Mouse (Mus musculus): ENCODE measurements around the gene Anks1b. TPM values are rescaled to one million over a fixed set of nuclear protein-coding genes. Genes with fewer than 3 reads are reported as not detected.

Anks1b gene
- polyA plus RNA-seq, 1 experiment from 2014 or later: 96.8 TPM

- H3K4me2 ChIP-seq: no peak overlapping the region
- 69% methylated on average over 2 of the region's 2 CpGs for WGBS
- H3K27me3 ChIP-seq (replicated peaks): no peaks in the 10 kb centered on the region
- no peak overlapping the region for H3K27ac ChIP-seq
- no peaks in the 10 kb centered on the region for H3K36me3 ChIP-seq (replicated peaks)
- no peak overlapping the region for H3K9ac ChIP-seq
- no peaks in the 10 kb centered on the region for H3K4me1 ChIP-seq
- H3K4me3 ChIP-seq: no peak overlapping the region
- H3K9me3 ChIP-seq: no peaks in the 10 kb centered on the region
- ATAC-seq (replicated peaks): no peak
Measured at GRCm38 (mm10) chr10:90842398-90842797, 969.1 kb downstream of the Anks1b start.

GRCm38 (mm10) chr10:90851077-90851476 is 977.8 kb downstream of the Anks1b start:
- H3K36me3 ChIP-seq (replicated peaks): no peaks in the 10 kb centered on the region
- 91% methylated on average over 6 of the region's 6 CpGs for WGBS
- no peak overlapping the region for H3K4me3 ChIP-seq
- no peak overlapping the region for H3K9ac ChIP-seq
- no peak overlapping the region for H3K4me2 ChIP-seq
- no peaks in the 10 kb centered on the region for H3K4me1 ChIP-seq
- no peak overlapping the region for H3K27ac ChIP-seq
- H3K27me3 ChIP-seq (replicated peaks): no peaks in the 10 kb centered on the region
- H3K9me3 ChIP-seq: no peaks in the 10 kb centered on the region
- ATAC-seq (replicated peaks): no peak

GRCm38 (mm10) chr10:90851999-90852398 is 978.7 kb downstream of the Anks1b start:
- no peak overlapping the region for H3K27ac ChIP-seq

DNA sequence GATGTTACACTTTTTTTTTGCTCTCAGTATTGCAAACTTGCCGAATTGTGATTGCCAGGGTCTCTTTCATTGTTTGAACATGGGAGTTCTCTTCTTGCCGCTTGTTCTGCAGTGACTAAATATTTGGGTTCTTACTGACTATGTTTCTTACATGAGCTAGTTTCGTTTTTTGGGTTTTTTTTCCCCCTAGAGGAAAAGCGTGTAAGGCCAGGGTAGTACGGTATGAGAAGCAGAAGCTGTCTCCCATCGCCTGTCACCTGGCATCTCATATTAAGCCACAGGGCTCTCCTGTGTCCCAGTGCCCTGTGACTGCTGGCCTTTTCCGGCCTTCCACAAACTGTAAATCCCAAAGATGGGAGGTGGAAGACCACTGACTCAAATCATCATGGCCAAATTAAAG is 979.1 kb downstream of the Anks1b start:
- no peak for ATAC-seq (replicated peaks)
- 83% methylated on average over 7 of the region's 7 CpGs for WGBS
- Histone ChIP-seq H3K9ac (no peak overlapping the region), H3K4me1 (no peaks in the 10 kb centered on the region), H3K27me3 (replicated peaks) (no peaks in the 10 kb centered on the region), H3K4me2 (no peak overlapping the region), H3K4me3 (no peak overlapping the region), H3K9me3 (no peaks in the 10 kb centered on the region), H3K27ac (no peak overlapping the region), H3K36me3 (replicated peaks) (no peaks in the 10 kb centered on the region)

More at GRCm38 (mm10) chr10:90851999-90852398, 978.7 kb downstream of the Anks1b start:
- Histone ChIP-seq H3K4me2 (no peak overlapping the region), H3K27me3 (replicated peaks) (no peaks in the 10 kb centered on the region), H3K9ac (no peak overlapping the region), H3K4me1 (no peaks in the 10 kb centered on the region), H3K9me3 (no peaks in the 10 kb centered on the region), H3K4me3 (no peak overlapping the region), H3K36me3 (replicated peaks) (no peaks in the 10 kb centered on the region)
- no peak for ATAC-seq (replicated peaks)
- WGBS: 82% methylated on average over 11 of the region's 11 CpGs

GRCm38 (mm10) chr10:90856668-90857067 is 983.4 kb downstream of the Anks1b start:
- Histone ChIP-seq H3K4me1 (no peaks in the 10 kb centered on the region), H3K9me3 (no peaks in the 10 kb centered on the region), H3K36me3 (replicated peaks) (no peaks in the 10 kb centered on the region), H3K27ac (no peak overlapping the region), H3K27me3 (replicated peaks) (no peaks in the 10 kb centered on the region), H3K9ac (no peak overlapping the region), H3K4me2 (no peak overlapping the region), H3K4me3 (no peak overlapping the region)
- WGBS: 41% methylated on average over 4 of the region's 4 CpGs
- ATAC-seq (replicated peaks): no peak

DNA sequence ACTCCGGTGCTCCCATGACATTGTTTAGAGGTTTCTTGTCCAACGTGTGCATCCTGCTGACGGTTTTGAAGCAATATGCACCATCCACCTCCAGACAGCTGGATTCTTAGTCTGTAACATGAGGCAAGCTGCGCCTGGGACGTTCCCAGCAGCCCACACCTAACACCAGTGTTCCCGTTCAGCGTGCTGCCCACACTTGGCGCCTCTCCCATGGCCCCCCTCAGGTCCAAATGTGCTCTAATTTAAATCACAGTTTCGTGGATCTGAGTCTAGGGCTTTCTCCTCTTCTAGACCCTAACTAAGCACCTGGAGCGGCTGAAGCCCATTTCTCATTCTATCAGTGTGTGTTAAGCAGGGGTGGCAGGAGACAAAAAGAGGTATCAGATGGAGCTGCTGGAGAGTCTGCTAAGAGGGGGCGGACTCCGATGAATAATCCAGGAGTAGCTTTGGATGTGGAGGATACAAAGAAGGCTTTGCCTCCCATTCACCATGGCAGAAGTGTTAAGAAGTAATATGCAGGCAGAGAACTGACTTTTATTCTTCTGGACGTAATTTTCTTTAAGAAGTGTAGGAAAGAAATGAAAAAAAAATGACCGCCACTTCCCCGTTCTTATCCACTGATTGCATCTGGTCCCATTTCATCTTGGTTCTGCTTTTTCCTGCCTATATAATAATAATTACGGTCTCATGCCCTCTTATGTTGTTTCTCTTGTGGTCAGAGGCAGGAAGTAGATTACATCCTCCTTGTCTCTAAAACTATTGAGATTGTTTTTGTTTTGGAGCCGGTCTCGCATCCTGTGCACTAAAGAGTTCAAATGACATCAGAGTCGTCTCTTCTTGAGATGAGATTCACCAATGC is 986.6 kb downstream of the Anks1b start:
- Histone ChIP-seq H3K9me3 (no peaks in the 10 kb centered on the region), H3K9ac (no peak overlapping the region), H3K4me1 (peaks cover 7% of the 10 kb centered on the region), H3K27me3 (replicated peaks) (no peaks in the 10 kb centered on the region), H3K4me3 (no peak overlapping the region), H3K36me3 (replicated peaks) (no peaks in the 10 kb centered on the region), H3K27ac (no peak overlapping the region), H3K4me2 (no peak overlapping the region)
- 83% methylated on average over 19 of the region's 19 CpGs for WGBS
- ATAC-seq (replicated peaks): no peak

- 0 out of 2 replicates have a peak, but pooled peaks have one; percentile 38 for ATAC-seq (replicated peaks)
- H3K27me3 ChIP-seq (replicated peaks): no peaks in the 10 kb centered on the region
- H3K27ac ChIP-seq: no peak overlapping the region
- H3K36me3 ChIP-seq (replicated peaks): no peaks in the 10 kb centered on the region
- no peak overlapping the region for H3K4me3 ChIP-seq
- WGBS: 17% methylated on average over 10 of the region's 10 CpGs
- H3K4me2 ChIP-seq: no peak overlapping the region
- no peaks in the 10 kb centered on the region for H3K9me3 ChIP-seq
- peaks cover 13% of the 10 kb centered on the region for H3K4me1 ChIP-seq
- H3K9ac ChIP-seq: no peak overlapping the region
Measured at GRCm38 (mm10) chr10:90863881-90864598, 990.7 kb downstream of the Anks1b start.

GRCm38 (mm10) chr10:90864599-90864889 is 991.2 kb downstream of the Anks1b start:
- no peaks in the 10 kb centered on the region for H3K9me3 ChIP-seq
- no peak for ATAC-seq (replicated peaks)
- no peak overlapping the region for H3K9ac ChIP-seq
- H3K4me3 ChIP-seq: no peak overlapping the region
- peaks cover 13% of the 10 kb centered on the region for H3K4me1 ChIP-seq
- H3K27ac ChIP-seq: no peak overlapping the region
- H3K4me2 ChIP-seq: no peak overlapping the region
- H3K36me3 ChIP-seq (replicated peaks): no peaks in the 10 kb centered on the region
- WGBS: 32% methylated on average over 3 of the region's 3 CpGs
- H3K27me3 ChIP-seq (replicated peaks): no peaks in the 10 kb centered on the region

- Histone ChIP-seq H3K9ac (no peak overlapping the region), H3K4me2 (no peak overlapping the region), H3K4me3 (no peak overlapping the region), H3K36me3 (replicated peaks) (no peaks in the 10 kb centered on the region), H3K27me3 (replicated peaks) (no peaks in the 10 kb centered on the region), H3K9me3 (no peaks in the 10 kb centered on the region), H3K4me1 (no peaks in the 10 kb centered on the region), H3K27ac (no peak overlapping the region)
- 91% methylated on average over 5 of the region's 5 CpGs for WGBS
- ATAC-seq (replicated peaks): no peak
Measured at GRCm38 (mm10) chr10:90873204-90873603, 999.9 kb downstream of the Anks1b start.

DNA sequence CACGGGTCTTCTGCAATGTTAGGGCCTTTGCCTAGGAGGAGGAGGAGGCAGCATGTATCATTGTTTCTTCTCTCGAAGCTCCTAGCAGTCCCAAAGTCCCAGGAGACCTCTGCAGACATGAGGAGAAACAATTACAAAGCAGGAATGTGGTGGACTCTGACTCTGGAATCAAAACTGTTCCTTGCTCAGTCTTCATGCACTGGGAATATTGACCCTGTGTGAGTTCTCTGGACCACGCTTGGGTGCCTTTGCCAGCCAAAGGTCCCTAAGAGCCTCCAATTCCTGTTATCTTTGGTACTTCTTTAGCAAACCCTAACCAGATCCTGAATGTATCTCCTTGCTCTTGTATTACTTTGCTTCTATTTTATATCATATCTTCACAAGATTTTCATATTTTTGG is 1000.9 kb downstream of the Anks1b start:
- no peaks in the 10 kb centered on the region for H3K27me3 ChIP-seq (replicated peaks)
- WGBS: 79% methylated on average over 3 of the region's 3 CpGs
- no peaks in the 10 kb centered on the region for H3K36me3 ChIP-seq (replicated peaks)
- no peak overlapping the region for H3K4me3 ChIP-seq
- no peak overlapping the region for H3K27ac ChIP-seq
- H3K4me1 ChIP-seq: no peaks in the 10 kb centered on the region
- H3K9ac ChIP-seq: no peak overlapping the region
- no peaks in the 10 kb centered on the region for H3K9me3 ChIP-seq
- ATAC-seq (replicated peaks): no peak
- H3K4me2 ChIP-seq: no peak overlapping the region

DNA sequence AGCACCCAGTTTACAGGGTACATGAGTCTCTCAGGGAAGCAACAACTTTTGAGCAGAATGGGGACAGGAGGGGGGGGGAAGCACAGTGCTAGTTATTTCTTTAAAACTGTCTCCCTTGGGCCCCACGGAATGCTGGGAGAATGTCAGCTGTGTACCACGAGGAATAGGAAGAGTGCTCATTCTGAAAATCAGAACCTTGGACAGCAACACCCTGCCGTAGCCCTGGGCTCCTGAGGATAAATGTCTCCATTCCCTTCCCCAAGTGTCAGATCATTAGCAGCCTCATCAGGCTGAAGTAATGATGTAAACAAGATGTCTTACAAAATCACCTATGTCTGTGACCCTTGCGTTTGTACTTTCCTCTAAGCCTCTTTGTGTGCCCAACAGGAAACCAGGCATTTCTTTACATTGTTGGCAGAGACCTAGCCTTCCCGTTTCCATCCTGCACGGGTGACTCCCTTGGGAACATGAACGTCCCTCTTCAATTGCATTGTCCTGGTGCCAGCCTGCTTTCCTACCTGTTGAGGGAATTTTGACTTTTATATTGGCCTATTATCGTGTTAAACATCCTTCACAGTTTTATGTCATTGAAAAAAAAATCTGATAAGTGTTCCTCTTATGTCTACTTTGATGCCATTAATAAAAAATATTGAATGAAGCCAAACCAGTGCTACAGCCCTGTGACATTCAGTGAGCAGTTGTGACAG is 1007.7 kb downstream of the Anks1b start:
- Histone ChIP-seq H3K27ac (no peak overlapping the region), H3K4me1 (0 out of 2 replicates have a peak, but pooled peaks cover 2% of the 10 kb centered on the region), H3K27me3 (replicated peaks) (no peaks in the 10 kb centered on the region), H3K36me3 (replicated peaks) (no peaks in the 10 kb centered on the region), H3K4me2 (no peak overlapping the region), H3K4me3 (no peak overlapping the region), H3K9ac (no peak overlapping the region), H3K9me3 (no peaks in the 10 kb centered on the region)
- WGBS: 31% methylated on average over 8 of the region's 8 CpGs
- no peak for ATAC-seq (replicated peaks)

GRCm38 (mm10) chr10:90889566-90889965 is 1016.3 kb downstream of the Anks1b start:
- no peaks in the 10 kb centered on the region; the same call in 1 of the 2 replicates for H3K4me1 ChIP-seq
- H3K4me2 ChIP-seq: no peak overlapping the region
- no peak for ATAC-seq (replicated peaks)
- no peak overlapping the region for H3K9ac ChIP-seq
- 78% methylated on average over 5 of the region's 5 CpGs for WGBS
- no peak overlapping the region for H3K27ac ChIP-seq
- H3K9me3 ChIP-seq: no peaks in the 10 kb centered on the region
- H3K27me3 ChIP-seq (replicated peaks): no peaks in the 10 kb centered on the region
- no peaks in the 10 kb centered on the region for H3K36me3 ChIP-seq (replicated peaks)
- no peak overlapping the region for H3K4me3 ChIP-seq

Data from midbrain, embryonic 15.5 days (tissue).